Mouse (Mus musculus): ENCODE data around the gene Klhl30. TPM values are rescaled to one million over a fixed set of nuclear protein-coding genes. Genes with fewer than 3 reads are reported as not detected.

Klhl30 gene
- polyA plus RNA-seq, 1 experiment from 2014 or later = not detected

DNA sequence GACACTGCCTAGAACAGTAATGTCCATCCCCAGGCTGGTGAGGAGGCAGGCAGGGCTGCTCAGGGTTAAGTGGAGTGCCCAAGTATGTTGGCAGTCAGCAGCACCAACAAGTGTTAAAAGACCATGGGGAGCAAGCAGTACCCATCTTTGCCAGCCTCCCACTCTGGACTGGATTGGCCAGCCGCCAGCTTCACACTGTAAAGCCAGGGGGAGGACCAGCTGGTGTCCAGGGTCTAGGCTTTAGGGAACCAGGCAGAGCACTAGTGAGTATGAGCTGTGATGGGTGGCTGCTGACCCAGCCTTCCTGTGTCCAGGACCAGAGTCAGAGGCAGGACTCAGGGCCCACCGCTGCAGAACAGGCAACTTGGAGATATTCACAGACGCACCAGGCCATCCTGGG is 6.8 kb upstream of the Klhl30 start:
- no peak overlapping the region for H3K27ac ChIP-seq
- 92% methylated on average over 3 of the region's 3 CpGs for WGBS (ENCODE audit: missing documents)
- no peaks in the 10 kb centered on the region for H3K36me3 ChIP-seq (ENCODE audit: inconsistent target)
- no peaks in the 10 kb centered on the region for H3K79me2 ChIP-seq (ENCODE audit: inconsistent target)
- no peak overlapping the region for H3K4me3 ChIP-seq (ENCODE audit: inconsistent target)

DNA sequence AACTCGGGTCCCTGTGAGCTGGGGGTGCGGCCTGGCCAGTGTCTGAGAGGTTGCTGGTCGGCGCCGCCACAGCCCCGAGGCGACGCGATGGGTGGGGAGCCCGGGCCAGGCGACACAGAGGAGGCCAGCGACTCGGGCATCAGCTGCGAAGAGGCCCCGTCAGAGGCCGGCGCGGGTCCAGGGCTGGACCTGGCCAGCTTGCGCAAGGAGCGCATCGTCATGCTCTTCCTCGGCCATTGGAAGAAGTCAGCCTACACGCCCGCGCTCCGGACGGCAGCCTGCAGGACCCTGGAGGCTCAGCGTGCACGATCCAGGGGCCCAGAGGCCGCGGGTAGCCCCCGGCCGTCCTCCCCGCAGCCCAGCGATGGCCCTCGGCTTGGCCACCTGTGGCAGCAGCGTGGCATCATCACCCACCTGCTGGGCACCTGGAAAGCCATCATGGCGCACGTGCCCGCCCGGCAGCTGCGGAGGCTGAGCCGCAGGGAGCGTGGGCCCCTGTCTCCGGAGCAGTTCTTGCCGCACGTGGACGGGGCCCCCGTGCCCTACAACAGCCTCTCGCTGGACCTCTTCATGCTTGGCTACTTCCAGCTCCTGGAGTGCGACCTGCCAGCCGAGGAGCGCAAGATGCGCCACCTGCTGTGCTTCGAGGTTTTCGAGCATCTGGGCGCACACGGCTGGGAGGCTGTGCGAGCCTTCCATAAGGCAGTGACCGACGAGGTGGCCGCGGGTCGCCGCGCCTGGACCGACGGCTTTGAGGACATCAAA is 5.7 kb upstream of the Klhl30 start:
- Histone ChIP-seq H3K4me3 (ENCODE audit: inconsistent target) (no peak overlapping the region), H3K79me2 (ENCODE audit: inconsistent target) (no peaks in the 10 kb centered on the region), H3K27ac (no peak overlapping the region), H3K36me3 (ENCODE audit: inconsistent target) (no peaks in the 10 kb centered on the region)
- 8% methylated on average over 66 of the region's 68 CpGs for WGBS (ENCODE audit: missing documents)

DNA sequence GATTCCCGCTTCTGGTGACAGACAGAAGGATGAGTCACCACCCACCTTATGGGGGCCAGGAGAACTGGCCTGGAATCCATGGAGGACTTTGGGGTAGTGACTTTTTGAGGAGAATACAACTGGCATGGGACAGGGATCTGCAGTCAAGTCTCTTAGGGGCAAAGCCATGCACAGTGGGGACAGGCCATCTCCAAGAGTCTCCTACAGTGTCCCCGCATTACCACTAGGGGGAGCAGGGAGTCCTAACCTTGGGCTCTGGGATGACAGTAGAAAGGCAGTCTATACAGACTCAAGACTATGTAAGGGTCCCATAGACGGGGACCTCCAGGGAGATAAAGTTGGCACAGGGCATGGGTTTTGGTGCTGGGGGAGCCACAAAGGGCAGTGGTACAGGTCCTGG is 3.9 kb upstream of the Klhl30 start:
- H3K27ac ChIP-seq = no peak overlapping the region
- H3K79me2 ChIP-seq (ENCODE audit: inconsistent target) = no peaks in the 10 kb centered on the region
- no peak overlapping the region for H3K4me3 ChIP-seq (ENCODE audit: inconsistent target)
- H3K36me3 ChIP-seq (ENCODE audit: inconsistent target) = no peaks in the 10 kb centered on the region
- 36% methylated on average over 3 of the region's 3 CpGs for WGBS (ENCODE audit: missing documents)

GRCm38 (mm10) chr1:91351249-91351648 is 433 bp downstream of the Klhl30 start:
- 87% methylated on average over 3 of the region's 3 CpGs for WGBS (ENCODE audit: missing documents)
- Histone ChIP-seq H3K27ac (no peak overlapping the region), H3K36me3 (ENCODE audit: inconsistent target) (no peaks in the 10 kb centered on the region), H3K79me2 (ENCODE audit: inconsistent target) (no peaks in the 10 kb centered on the region), H3K4me3 (ENCODE audit: inconsistent target) (no peak overlapping the region)

DNA sequence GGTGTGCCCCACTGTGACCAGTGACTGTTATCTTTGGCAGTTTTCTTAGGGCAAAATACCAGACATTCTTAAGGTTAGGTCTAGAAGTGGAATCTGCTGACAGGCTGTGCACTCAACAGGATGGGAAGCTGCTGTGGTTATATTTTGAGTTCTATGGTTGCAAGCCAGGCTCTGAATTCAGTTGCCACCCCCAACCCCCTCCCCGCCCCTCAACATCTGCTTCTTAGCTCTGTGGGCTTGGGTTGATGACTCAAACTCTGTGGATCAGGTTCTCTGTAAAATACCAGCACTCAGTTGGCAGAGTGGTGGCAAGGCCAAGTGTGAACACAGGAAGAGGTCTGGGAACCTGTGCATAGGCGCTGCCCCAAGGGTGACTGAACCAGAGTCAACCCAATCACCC is 1.5 kb downstream of the Klhl30 start:
- Histone ChIP-seq H3K27ac (no peak overlapping the region), H3K36me3 (ENCODE audit: inconsistent target) (no peaks in the 10 kb centered on the region), H3K4me3 (ENCODE audit: inconsistent target) (no peak overlapping the region), H3K79me2 (ENCODE audit: inconsistent target) (no peaks in the 10 kb centered on the region)
- WGBS (ENCODE audit: missing documents) = 77% methylated on average over 2 of the region's 2 CpGs

DNA sequence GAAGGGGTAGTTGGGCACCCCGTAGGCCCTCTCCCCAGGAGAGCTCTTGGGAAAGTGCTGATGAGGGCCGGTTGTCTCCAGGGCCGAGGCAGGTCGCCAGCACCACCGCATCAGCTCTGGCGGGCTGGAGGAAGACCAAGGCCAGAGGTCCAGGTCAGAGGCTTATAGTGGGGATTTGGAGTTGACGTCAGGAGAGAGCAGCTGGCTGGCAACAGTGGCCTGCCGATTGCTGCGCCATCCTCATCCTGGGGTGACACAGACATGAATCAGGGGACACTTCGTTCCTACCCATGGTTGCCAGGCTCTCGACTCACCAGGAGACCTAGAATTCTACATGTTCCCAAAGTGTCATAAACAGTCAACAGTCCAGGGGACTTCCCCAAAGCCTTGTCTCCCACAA is 5.3 kb downstream of the Klhl30 start:
- no peak overlapping the region for H3K27ac ChIP-seq
- H3K4me3 ChIP-seq (ENCODE audit: inconsistent target) = no peak overlapping the region
- no peaks in the 10 kb centered on the region for H3K36me3 ChIP-seq (ENCODE audit: inconsistent target)
- no peaks in the 10 kb centered on the region for H3K79me2 ChIP-seq (ENCODE audit: inconsistent target)
- 85% methylated on average over 10 of the region's 11 CpGs for WGBS (ENCODE audit: missing documents)

GRCm38 (mm10) chr1:91362113-91362512 is 11.3 kb downstream of the Klhl30 start:
- Histone ChIP-seq H3K4me3 (ENCODE audit: inconsistent target) (no peak overlapping the region), H3K27ac (no peak overlapping the region), H3K79me2 (ENCODE audit: inconsistent target) (no peaks in the 10 kb centered on the region), H3K36me3 (ENCODE audit: inconsistent target) (no peaks in the 10 kb centered on the region)
- 85% methylated on average over 4 of the region's 5 CpGs for WGBS (ENCODE audit: missing documents)

- WGBS (ENCODE audit: missing documents) = 96% methylated on average over 16 of the region's 16 CpGs
- no peaks in the 10 kb centered on the region for H3K79me2 ChIP-seq (ENCODE audit: inconsistent target)
- no peaks in the 10 kb centered on the region for H3K36me3 ChIP-seq (ENCODE audit: inconsistent target)
- no peak overlapping the region for H3K27ac ChIP-seq
- no peak overlapping the region for H3K4me3 ChIP-seq (ENCODE audit: inconsistent target)
Observed at GRCm38 (mm10) chr1:91364822-91365644, 14.2 kb downstream of the Klhl30 start.

DNA sequence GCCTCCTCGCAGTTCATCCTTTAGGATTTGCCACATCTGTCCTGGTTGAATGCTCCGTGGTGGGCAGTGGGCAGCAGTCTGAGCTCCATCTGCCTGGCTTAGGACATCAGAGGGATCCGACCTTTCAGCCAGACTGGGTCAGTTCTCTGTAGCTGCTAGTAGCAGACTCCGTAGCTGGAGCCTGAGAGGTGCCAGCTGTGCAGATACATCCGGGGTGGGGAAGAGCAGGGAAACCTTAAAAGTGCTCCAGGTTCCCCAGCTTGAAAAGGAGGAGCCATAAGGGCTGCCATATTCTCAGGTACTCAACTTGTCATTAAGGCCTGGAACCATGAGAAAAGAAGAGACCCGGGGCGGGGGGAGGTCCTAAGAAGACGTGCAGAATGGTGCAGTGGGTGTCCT is 15.0 kb downstream of the Klhl30 start:
- Histone ChIP-seq H3K4me3 (ENCODE audit: inconsistent target) (no peak overlapping the region), H3K36me3 (ENCODE audit: inconsistent target) (no peaks in the 10 kb centered on the region), H3K27ac (no peak overlapping the region), H3K79me2 (ENCODE audit: inconsistent target) (no peaks in the 10 kb centered on the region)
- WGBS (ENCODE audit: missing documents) = 48% methylated on average over 8 of the region's 8 CpGs

- WGBS (ENCODE audit: missing documents) = 5% methylated on average over 65 of the region's 68 CpGs
- H3K27ac ChIP-seq = no peak within 1 kb of the TSS
- no peak within 1 kb of the TSS for H3K4me3 ChIP-seq (ENCODE audit: inconsistent target)
- no peaks in the 10 kb centered on the region for H3K79me2 ChIP-seq (ENCODE audit: inconsistent target)
- peaks cover under 1% of the 10 kb centered on the region; the same call in 1 of the 2 replicates for H3K36me3 ChIP-seq (ENCODE audit: inconsistent target)
Observed at GRCm38 (mm10) chr1:91366215-91367108, 15.6 kb downstream of the Klhl30 start, which contains the start of gene Erfe. TSS of gene Erfe (plus strand) at chr1:91366430.

DNA sequence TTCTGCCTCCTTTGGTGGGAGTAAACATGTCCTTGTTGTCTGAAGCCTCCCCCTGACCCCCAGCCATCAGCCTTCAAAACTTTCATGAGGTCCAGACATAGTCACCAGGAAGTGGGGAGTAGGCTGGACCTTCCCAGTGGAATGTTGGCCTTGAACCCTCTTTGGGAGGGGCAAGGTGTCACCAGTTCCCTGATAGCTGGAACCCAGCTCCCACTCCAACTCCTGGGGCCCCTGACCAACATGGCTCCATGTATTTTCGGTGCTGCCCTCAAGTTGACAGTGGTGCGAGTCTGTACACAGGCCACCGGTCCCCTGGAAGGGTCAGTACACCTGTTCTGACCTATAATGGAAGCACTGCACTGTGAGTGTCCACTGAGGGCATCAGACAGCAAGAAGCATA is 16.5 kb downstream of the Klhl30 start:
- peaks cover 9% of the 10 kb centered on the region; the same call in 1 of the 2 replicates for H3K36me3 ChIP-seq (ENCODE audit: inconsistent target)
- H3K27ac ChIP-seq = no peak overlapping the region
- 100% methylated on average over 3 of the region's 3 CpGs for WGBS (ENCODE audit: missing documents)
- no peak overlapping the region for H3K4me3 ChIP-seq (ENCODE audit: inconsistent target)
- no peaks in the 10 kb centered on the region for H3K79me2 ChIP-seq (ENCODE audit: inconsistent target)

DNA sequence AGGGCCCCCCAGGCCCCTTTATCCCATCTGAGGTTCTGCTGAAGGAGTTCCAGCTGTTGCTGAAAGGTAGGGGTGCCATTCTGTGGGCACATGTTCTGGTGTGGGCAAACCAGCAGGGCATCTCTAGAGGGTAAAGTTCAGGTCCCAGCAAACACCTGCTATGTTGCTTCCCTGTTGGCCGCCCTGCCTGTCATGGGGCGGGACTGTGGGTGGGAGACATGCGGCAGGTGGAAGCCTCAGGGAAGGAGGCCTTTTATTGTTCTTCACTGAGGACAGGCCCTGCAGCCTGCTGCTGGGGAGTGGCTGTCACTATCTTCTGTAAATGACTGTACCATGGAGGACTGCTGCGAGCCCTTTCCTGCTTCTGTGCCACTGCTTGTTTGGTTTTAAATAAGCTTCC is 18.6 kb downstream of the Klhl30 start:
- Histone ChIP-seq H3K36me3 (ENCODE audit: inconsistent target) (peaks cover 30% of the 10 kb centered on the region), H3K27ac (no peak overlapping the region), H3K79me2 (ENCODE audit: inconsistent target) (no peaks in the 10 kb centered on the region), H3K4me3 (ENCODE audit: inconsistent target) (no peak overlapping the region)
- WGBS (ENCODE audit: missing documents) = 86% methylated on average over 4 of the region's 4 CpGs

DNA sequence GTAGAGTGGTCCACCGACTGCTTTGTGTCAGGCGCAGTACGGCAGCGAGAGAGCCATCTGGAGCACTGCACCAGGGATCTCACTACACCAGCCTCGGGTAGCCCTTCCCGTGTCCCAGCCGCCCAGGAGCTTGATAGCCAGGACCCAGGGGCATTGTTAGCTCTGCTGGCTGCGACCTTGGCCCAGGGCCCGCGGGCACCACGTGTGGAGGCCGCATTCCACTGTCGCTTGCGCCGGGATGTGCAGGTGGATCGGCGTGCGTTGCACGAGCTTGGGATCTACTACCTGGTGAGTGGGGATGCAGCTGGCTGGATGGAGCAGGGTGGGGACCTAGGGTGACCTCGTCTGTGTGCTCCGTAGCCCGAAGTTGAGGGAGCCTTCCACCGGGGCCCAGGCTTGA is 19.2 kb downstream of the Klhl30 start:
- WGBS (ENCODE audit: missing documents) = 93% methylated on average over 23 of the region's 23 CpGs

GRCm38 (mm10) chr1:91373414-91373835 is 22.6 kb downstream of the Klhl30 start:
- Histone ChIP-seq H3K79me2 (ENCODE audit: inconsistent target) (no peaks in the 10 kb centered on the region), H3K27ac (no peak overlapping the region), H3K4me3 (ENCODE audit: inconsistent target) (no peak overlapping the region), H3K36me3 (ENCODE audit: inconsistent target) (peaks cover 70% of the 10 kb centered on the region)
- 95% methylated on average over 6 of the region's 6 CpGs for WGBS (ENCODE audit: missing documents)

More for the DNA sequence above, 19.2 kb downstream of the Klhl30 start:
- no peak overlapping the region for H3K27ac ChIP-seq
- no peak overlapping the region for H3K4me3 ChIP-seq (ENCODE audit: inconsistent target)
- peaks cover 37% of the 10 kb centered on the region for H3K36me3 ChIP-seq (ENCODE audit: inconsistent target)
- H3K79me2 ChIP-seq (ENCODE audit: inconsistent target) = no peaks in the 10 kb centered on the region
